Mouse (Mus musculus) monocyte, adult 2 months (primary cell): ENCODE results near the gene Tars2.
"Not testable (repeated sequence)": the region's sequence is repeated elsewhere in the genome, so short reads cannot be mapped to it uniquely, and the experiment has no call there.

ENCODE experiments used
- DNase-seq, 2 experiments: peaks; one replicate each; pipeline ENCODE4 v3.0.0; 2022; ENCODE audit warnings: low spot score in 2 of 2, low read depth in 1 of 2

Tars2 gene

GRCm38 (mm10) chr3:95760106-95760505, at the start of gene Tars2:
Gene Tars2, minus strand, starts transcription at chr3:95760206.
- DNase-seq = no peak

GRCm38 (mm10) chr3:95808384-95808783, 48.4 kb upstream of the Tars2 start:
- DNase-seq = no peak

- DNase-seq = not testable (repeated sequence)
These were observed 47.6 kb upstream of the Tars2 start for GRCm38 (mm10) chr3:95807630-95808029.

GRCm38 (mm10) chr3:95806677-95807076, 46.7 kb upstream of the Tars2 start:
- DNase-seq = no peak

- DNase-seq = no peak
These were observed 43.8 kb upstream of the Tars2 start for GRCm38 (mm10) chr3:95803851-95804250.

- DNase-seq = no peak
These were observed 38.8 kb upstream of the Tars2 start for GRCm38 (mm10) chr3:95798756-95799155.

GRCm38 (mm10) chr3:95794299-95794698, 34.3 kb upstream of the Tars2 start:
- no peak for DNase-seq

GRCm38 (mm10) chr3:95793662-95794061, 33.7 kb upstream of the Tars2 start:
- DNase-seq = no peak

GRCm38 (mm10) chr3:95785501-95785900, 25.5 kb upstream of the Tars2 start:
- no peak for DNase-seq

- DNase-seq = no peak
These were observed 12.0 kb upstream of the Tars2 start for GRCm38 (mm10) chr3:95771985-95772384.

GRCm38 (mm10) chr3:95765534-95765933, 5.5 kb upstream of the Tars2 start:
- no peak for DNase-seq

GRCm38 (mm10) chr3:95763811-95764210, 3.8 kb upstream of the Tars2 start:
- DNase-seq = no peak

GRCm38 (mm10) chr3:95762961-95763360, 3.0 kb upstream of the Tars2 start:
- no peak for DNase-seq

GRCm38 (mm10) chr3:95761771-95762170, 1.8 kb upstream of the Tars2 start:
- DNase-seq = no peak

- DNase-seq = no peak
These were observed 650 bp upstream of the Tars2 start for GRCm38 (mm10) chr3:95760656-95761055.

- no peak for DNase-seq
These were observed 1.4 kb downstream of the Tars2 start for GRCm38 (mm10) chr3:95758467-95759218.

GRCm38 (mm10) chr3:95756808-95757207, 3.2 kb downstream of the Tars2 start:
- no peak for DNase-seq

GRCm38 (mm10) chr3:95754345-95755206, 5.4 kb downstream of the Tars2 start:
- DNase-seq = peak; percentile 69 to 73

- no peak for DNase-seq
These were observed 7.1 kb downstream of the Tars2 start for GRCm38 (mm10) chr3:95752935-95753334.

GRCm38 (mm10) chr3:95740406-95740805, 19.6 kb downstream of the Tars2 start:
- DNase-seq = peak in 1 of 2 experiments; percentile 32

GRCm38 (mm10) chr3:95739353-95740104, 20.5 kb downstream of the Tars2 start, which contains the start of gene Ecm1:
Gene Ecm1, minus strand, starts transcription at chr3:95739569.
- DNase-seq = no peak
